Mouse (Mus musculus) ES-Bruce4 (cell line): Measurements from ENCODE around the gene Kcnc3. TPM values are rescaled to one million over a fixed set of nuclear protein-coding genes. Genes with fewer than 3 reads are reported as not detected.

Experiments
- H3K27ac ChIP-seq: 2 replicates; pipeline ENCODE4 v1.5.1; 2012; ENCODE audit warnings: low read length, inconsistent platforms; ENCODE audit not compliant: insufficient read depth
- H3K27me3 ChIP-seq: 2 replicates; pipeline ENCODE4 v1.6.1; 2012; ENCODE audit warnings: mild to moderate bottlenecking, low read length, inconsistent platforms; ENCODE audit not compliant: control insufficient read depth, poor library complexity, insufficient read depth, severe bottlenecking
- H3K36me3 ChIP-seq: 2 replicates; pipeline ENCODE4 v1.6.1; 2012; ENCODE audit warnings: inconsistent platforms, mild to moderate bottlenecking, low read length, moderate library complexity; ENCODE audit not compliant: control insufficient read depth, poor library complexity, insufficient read depth, severe bottlenecking
- H3K4me1 ChIP-seq: one replicate; pipeline ENCODE4 v1.8.1; 2011; ENCODE audit warnings: low read length; ENCODE audit not compliant: control insufficient read depth, insufficient read depth
- H3K4me3 ChIP-seq: 2 replicates; pipeline ENCODE4 v1.5.1; 2011; ENCODE audit warnings: low read depth, mild to moderate bottlenecking, low read length
- H3K9ac ChIP-seq: 2 replicates; pipeline ENCODE4 v1.6.1; 2012; ENCODE audit warnings: low read depth, mild to moderate bottlenecking, inconsistent platforms; ENCODE audit not compliant: poor library complexity, severe bottlenecking
- H3K9me3 ChIP-seq: replicated peaks from 2 replicates; pipeline ENCODE4 v1.6.1; 2012; ENCODE audit warnings: mild to moderate bottlenecking, low read length, inconsistent platforms; ENCODE audit not compliant: control insufficient read depth, poor library complexity, insufficient read depth, severe bottlenecking
- CTCF ChIP-seq: IDR thresholded peaks from one replicate; pipeline ENCODE4 v1.8.1; 2011; ENCODE audit warnings: low read depth, low read length
- EP300 ChIP-seq: IDR thresholded peaks from 2 replicates; pipeline ENCODE4 v1.6.1; 2011; ENCODE audit warnings: low read depth, low read length; ENCODE audit not compliant: insufficient read depth
- POLR2A ChIP-seq: IDR thresholded peaks from one replicate; pipeline ENCODE4 v1.8.1; 2011; ENCODE audit warnings: low read length; ENCODE audit not compliant: insufficient read depth
- polyA plus RNA-seq: library from polyadenylated mRNA; stranded (reverse); fragments of >200 nt; gene quantifications from 2 replicates; pipeline ENCODE4 v1.2.4, GENCODE M21; 2011; ENCODE audit warnings: low read depth; ENCODE audit not compliant: missing spikeins, insufficient read depth, insufficient read length

The Kcnc3 gene
- polyA plus RNA-seq, 1 experiment: 12.3 TPM

- Histone ChIP-seq H3K36me3 (peaks cover 8% of the 10 kb centered on the region), H3K4me3 (no peak overlapping the region), H3K4me1 (peaks cover 2% of the 10 kb centered on the region), H3K27ac (no peak overlapping the region), H3K9ac (no peak overlapping the region), H3K9me3 (no peaks in the 10 kb centered on the region), H3K27me3 (no peaks in the 10 kb centered on the region)
- TF ChIP-seq EP300: no peak
- no peak for TF ChIP-seq POLR2A
- TF ChIP-seq CTCF: no peak
These were observed 5.6 kb downstream of the Kcnc3 start for GRCm38 (mm10) chr7:44596051-44596450.

- no peak overlapping the region for H3K27ac ChIP-seq
- H3K4me3 ChIP-seq: no peak overlapping the region
- H3K27me3 ChIP-seq: no peaks in the 10 kb centered on the region
- H3K9me3 ChIP-seq: no peaks in the 10 kb centered on the region
- no peak overlapping the region for H3K9ac ChIP-seq
- H3K4me1 ChIP-seq: peaks cover 5% of the 10 kb centered on the region
- TF ChIP-seq CTCF (no peak), POLR2A (no peak)
- H3K36me3 ChIP-seq: peaks cover 8% of the 10 kb centered on the region
These were observed 6.6 kb downstream of the Kcnc3 start for GRCm38 (mm10) chr7:44596996-44597538.

GRCm38 (mm10) chr7:44597666-44598065 is 7.2 kb downstream of the Kcnc3 start:
- no peaks in the 10 kb centered on the region for H3K9me3 ChIP-seq
- no peaks in the 10 kb centered on the region for H3K27me3 ChIP-seq
- H3K4me3 ChIP-seq: no peak overlapping the region
- peaks cover 5% of the 10 kb centered on the region for H3K4me1 ChIP-seq
- H3K36me3 ChIP-seq: peaks cover 8% of the 10 kb centered on the region
- H3K9ac ChIP-seq: no peak overlapping the region
- no peak for TF ChIP-seq POLR2A
- no peak for TF ChIP-seq CTCF
- no peak for TF ChIP-seq EP300
- no peak overlapping the region for H3K27ac ChIP-seq

- Histone ChIP-seq H3K27ac (no peak overlapping the region), H3K36me3 (peaks cover 8% of the 10 kb centered on the region), H3K9ac (no peak overlapping the region), H3K4me3 (no peak overlapping the region), H3K4me1 (peaks cover 5% of the 10 kb centered on the region), H3K27me3 (no peaks in the 10 kb centered on the region), H3K9me3 (no peaks in the 10 kb centered on the region)
- TF ChIP-seq EP300 (no peak), CTCF (no peak), POLR2A (no peak)
These were observed 7.9 kb downstream of the Kcnc3 start for GRCm38 (mm10) chr7:44598336-44598735.

- Histone ChIP-seq H3K4me3 (no peak overlapping the region), H3K27ac (no peak overlapping the region), H3K9ac (no peak overlapping the region; the same call in 1 of the 2 replicates), H3K9me3 (no peaks in the 10 kb centered on the region), H3K27me3 (no peaks in the 10 kb centered on the region), H3K36me3 (0 out of 2 replicates have a peak, but pooled peaks cover 5% of the 10 kb centered on the region), H3K4me1 (peaks cover 6% of the 10 kb centered on the region)
- no peak for TF ChIP-seq CTCF
- no peak for TF ChIP-seq POLR2A
- no peak for TF ChIP-seq EP300
These were observed 10.3 kb downstream of the Kcnc3 start for GRCm38 (mm10) chr7:44600691-44601262.

- Histone ChIP-seq H3K27me3 (no peaks in the 10 kb centered on the region), H3K9me3 (no peaks in the 10 kb centered on the region), H3K4me3 (peak overlapping the region; percentile 3; the same call in 1 of the 2 replicates), H3K9ac (peak overlapping the region; percentile 38), H3K36me3 (0 out of 2 replicates have a peak, but pooled peaks cover 2% of the 10 kb centered on the region), H3K27ac (no peak overlapping the region), H3K4me1 (peaks cover 8% of the 10 kb centered on the region)
- TF ChIP-seq POLR2A: no peak
- no peak for TF ChIP-seq CTCF
- TF ChIP-seq EP300: no peak
These were observed 11.2 kb downstream of the Kcnc3 start for GRCm38 (mm10) chr7:44601646-44602045.
